In genomic region chr6:114959012-114959398, GRCm38 (mm10) we compare ENCODE assay signal across 13 mouse cellular contexts.
"Had no signal": no experiment of that assay in that cellular context is flagged by ENCODE, and none has a peak within 500 bp of the region (broad histone marks: within the 10 kb centered on the region; RNA-seq: fewer than 3 reads in every experiment).

No protein-coding gene starts in this region.

- H3K9me3 ChIP-seq: hindbrain, embryonic 15.5 days; midbrain, embryonic 10.5 days had no signal

- H3K27me3 ChIP-seq: hindbrain, embryonic 15.5 days had no signal

- H3K27ac ChIP-seq: hindbrain, embryonic 15.5 days; liver, embryonic 14.5 days; midbrain, embryonic 10.5 days had no signal

- H3K9ac ChIP-seq: hindbrain, embryonic 15.5 days; liver, embryonic 14.5 days had no signal

- H3K36me3 ChIP-seq: hindbrain, embryonic 15.5 days; midbrain, embryonic 10.5 days had no signal

- DNase-seq: kidney, adult 8-10 months; layer of hippocampus, adult 9-11 months; layer of hippocampus, postnatal 36 days; midbrain, embryonic 14.5 days; retina, postnatal 1 day; right cerebral cortex, postnatal 4 days; spleen, adult 18-20 months; thymus, adult 2 months; thymus, postnatal 25 days had no signal

- H3K4me3 ChIP-seq: hindbrain, embryonic 15.5 days; midbrain, embryonic 10.5 days; myocyte had no signal

- H3K4me2 ChIP-seq: hindbrain, embryonic 15.5 days had no signal

- H3K4me1 ChIP-seq: hindbrain, embryonic 15.5 days; midbrain, embryonic 10.5 days had no signal
